Mouse (Mus musculus): ENCODE measurements at regions not wholly inside any gene's neighbourhood (a gene's known extent, or its start where the extent isn't known, plus 50 kb on each side); places are given as distances from the start of the nearest gene placed in this dataset.

- peak in 1 of 2 experiments; percentile 9 for DNase-seq (ENCODE audit: low spot score in 2 of 2)
Measured at GRCm38 (mm10) chr3:78901838-78902484, 384.4 kb downstream of the Rapgef2 start.

- DNase-seq (ENCODE audit: low spot score in 2 of 2) = no peak
Measured at GRCm38 (mm10) chr3:78901016-78901837, 385.1 kb downstream of the Rapgef2 start.

- no peak for DNase-seq (ENCODE audit: low spot score in 2 of 2)
Measured at GRCm38 (mm10) chr3:78899446-78900230, 386.7 kb downstream of the Rapgef2 start.

- DNase-seq (ENCODE audit: low spot score in 2 of 2) = no peak
Measured at GRCm38 (mm10) chr3:78889326-78889725, 397.0 kb downstream of the Rapgef2 start.

- DNase-seq (ENCODE audit: low spot score in 2 of 2) = no peak
Measured at GRCm38 (mm10) chr3:78884715-78885114, 401.6 kb downstream of the Rapgef2 start.

- DNase-seq (ENCODE audit: low spot score in 2 of 2) = no peak
Measured at GRCm38 (mm10) chr3:78884029-78884428, 402.3 kb downstream of the Rapgef2 start.

- no peak for DNase-seq (ENCODE audit: low spot score in 2 of 2)
Measured at GRCm38 (mm10) chr3:78880072-78880471, 406.2 kb downstream of the Rapgef2 start.

- no peak for DNase-seq (ENCODE audit: low spot score in 2 of 2)
Measured at GRCm38 (mm10) chr3:78877323-78877722, 409.0 kb downstream of the Rapgef2 start.

- no peak for DNase-seq (ENCODE audit: low spot score in 2 of 2)
Measured at GRCm38 (mm10) chr3:78866896-78867295, 419.4 kb downstream of the Rapgef2 start.

GRCm38 (mm10) chr3:78866083-78866726 is 420.1 kb downstream of the Rapgef2 start:
- DNase-seq (ENCODE audit: low spot score in 2 of 2) = no peak

- no peak for DNase-seq (ENCODE audit: low spot score in 2 of 2)
Measured at GRCm38 (mm10) chr3:78863005-78863404, 423.3 kb downstream of the Rapgef2 start.

- no peak for DNase-seq (ENCODE audit: low spot score in 2 of 2)
Measured at GRCm38 (mm10) chr3:78846617-78847318, 439.5 kb downstream of the Rapgef2 start.

GRCm38 (mm10) chr3:78841173-78841572 is 445.1 kb downstream of the Rapgef2 start:
- DNase-seq (ENCODE audit: low spot score in 2 of 2) = no peak

- no peak for DNase-seq (ENCODE audit: low spot score in 2 of 2)
Measured at GRCm38 (mm10) chr3:78836824-78837223, 449.5 kb downstream of the Rapgef2 start.

GRCm38 (mm10) chr3:78825505-78825904 is 460.8 kb downstream of the Rapgef2 start:
- no peak for DNase-seq (ENCODE audit: low spot score in 2 of 2)

- DNase-seq (ENCODE audit: low spot score in 2 of 2) = no peak
Measured at GRCm38 (mm10) chr3:78812425-78812824, 473.9 kb downstream of the Rapgef2 start.

- DNase-seq (ENCODE audit: low spot score in 2 of 2) = no peak
Measured at GRCm38 (mm10) chr3:78810431-78811152, 475.7 kb downstream of the Rapgef2 start.

GRCm38 (mm10) chr3:78803176-78803575 is 483.1 kb downstream of the Rapgef2 start:
- no peak for DNase-seq (ENCODE audit: low spot score in 2 of 2)

GRCm38 (mm10) chr3:78795951-78796455 is 490.3 kb downstream of the Rapgef2 start:
- DNase-seq (ENCODE audit: low spot score in 2 of 2) = no peak

- no peak for DNase-seq (ENCODE audit: low spot score in 2 of 2)
Measured at GRCm38 (mm10) chr3:78792440-78793057, 493.8 kb downstream of the Rapgef2 start.
